Mouse (Mus musculus): ENCODE data around the gene Dera. TPM values are rescaled to one million over a fixed set of nuclear protein-coding genes. Genes with fewer than 3 reads are reported as not detected.

Dera gene
- polyA plus RNA-seq, 1 experiment from 2014 or later: 67.1 TPM

GRCm38 (mm10) chr6:137771621-137772250 lies 17.4 kb downstream of the Dera start:
- WGBS: 51% methylated on average over 3 of the region's 3 CpGs
- H3K4me2 ChIP-seq (ENCODE audit: low read length): no peak overlapping the region
- H3K9ac ChIP-seq (ENCODE audit: low read length): no peak overlapping the region
- no peaks in the 10 kb centered on the region for H3K27me3 ChIP-seq (replicated peaks; ENCODE audit: control insufficient read depth, insufficient read depth, low read length)
- H3K4me1 ChIP-seq (replicated peaks; ENCODE audit: control insufficient read depth, insufficient read depth, low read length): no peaks in the 10 kb centered on the region
- DNase-seq (ENCODE audit: low spot score) (no peak), ATAC-seq (replicated peaks; ENCODE audit: low FRiP score, low TSS enrichment, low read depth) (no peak)
- H3K9me3 ChIP-seq (ENCODE audit: control insufficient read depth, low read length): no peaks in the 10 kb centered on the region
- no peak overlapping the region for H3K4me3 ChIP-seq (ENCODE audit: low read depth, low read length)
- H3K27ac ChIP-seq (ENCODE audit: low read depth): no peak overlapping the region
- H3K36me3 ChIP-seq (ENCODE audit: control insufficient read depth, insufficient read depth, low read length): no peaks in the 10 kb centered on the region

DNA sequence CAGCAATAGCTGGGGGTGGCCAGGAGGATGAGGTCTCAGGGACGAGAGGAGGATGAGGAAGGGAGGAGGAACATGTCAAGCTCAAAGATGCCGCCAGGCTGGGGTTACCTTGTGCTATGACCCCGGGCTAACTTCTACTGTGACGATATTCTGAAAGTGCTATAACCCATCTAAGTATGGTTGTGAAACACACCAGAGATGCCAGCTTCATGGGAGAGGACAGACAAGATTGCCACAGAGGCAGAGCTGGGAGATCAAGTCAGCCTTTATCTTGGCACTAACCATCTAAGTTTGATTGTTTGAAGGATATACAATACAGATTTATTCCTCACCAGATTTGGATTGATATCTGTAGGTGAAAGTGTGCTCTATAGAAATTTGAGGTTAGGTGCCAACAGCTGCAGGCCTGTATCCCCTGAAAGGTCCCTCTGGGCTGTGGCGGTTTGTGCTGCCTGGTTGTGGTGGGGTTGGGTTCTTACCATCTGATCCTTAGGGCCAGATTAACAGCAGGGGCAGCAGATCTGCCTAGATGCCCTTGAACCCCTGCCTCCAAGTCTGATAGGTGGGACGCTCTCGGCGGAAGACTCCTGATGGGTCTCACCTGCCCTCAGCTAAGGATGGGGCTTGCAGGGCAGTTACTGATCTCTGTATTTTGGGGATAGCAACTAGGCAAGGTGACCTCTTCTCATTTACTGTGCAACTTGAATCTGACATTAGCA lies 18.7 kb downstream of the Dera start:
- Histone ChIP-seq H3K36me3 (ENCODE audit: control insufficient read depth, insufficient read depth, low read length) (no peaks in the 10 kb centered on the region), H3K4me3 (ENCODE audit: low read depth, low read length) (no peak overlapping the region), H3K27me3 (replicated peaks; ENCODE audit: control insufficient read depth, insufficient read depth, low read length) (no peaks in the 10 kb centered on the region), H3K9ac (ENCODE audit: low read length) (no peak overlapping the region), H3K9me3 (ENCODE audit: control insufficient read depth, low read length) (no peaks in the 10 kb centered on the region), H3K27ac (ENCODE audit: low read depth) (no peak overlapping the region), H3K4me1 (replicated peaks; ENCODE audit: control insufficient read depth, insufficient read depth, low read length) (no peaks in the 10 kb centered on the region; the same call in 1 of the 2 replicates), H3K4me2 (ENCODE audit: low read length) (no peak overlapping the region)
- DNase-seq (ENCODE audit: low spot score) (no peak), ATAC-seq (replicated peaks; ENCODE audit: low FRiP score, low TSS enrichment, low read depth) (no peak)
- WGBS: 93% methylated on average over 8 of the region's 8 CpGs

- Histone ChIP-seq H3K27ac (ENCODE audit: low read depth) (no peak overlapping the region), H3K4me2 (ENCODE audit: low read length) (no peak overlapping the region), H3K9ac (ENCODE audit: low read length) (no peak overlapping the region), H3K4me1 (replicated peaks; ENCODE audit: control insufficient read depth, insufficient read depth, low read length) (no peaks in the 10 kb centered on the region; the same call in 1 of the 2 replicates), H3K9me3 (ENCODE audit: control insufficient read depth, low read length) (no peaks in the 10 kb centered on the region), H3K36me3 (ENCODE audit: control insufficient read depth, insufficient read depth, low read length) (no peaks in the 10 kb centered on the region), H3K27me3 (replicated peaks; ENCODE audit: control insufficient read depth, insufficient read depth, low read length) (no peaks in the 10 kb centered on the region), H3K4me3 (ENCODE audit: low read depth, low read length) (no peak overlapping the region)
- no peak for DNase-seq (ENCODE audit: low spot score)
- no peak for ATAC-seq (replicated peaks; ENCODE audit: low FRiP score, low TSS enrichment, low read depth)
- whole genome bisulfite sequencing: 88% methylated on average over 6 of the region's 6 CpGs
These were observed 19.3 kb downstream of the Dera start for GRCm38 (mm10) chr6:137773637-137774028.

DNA sequence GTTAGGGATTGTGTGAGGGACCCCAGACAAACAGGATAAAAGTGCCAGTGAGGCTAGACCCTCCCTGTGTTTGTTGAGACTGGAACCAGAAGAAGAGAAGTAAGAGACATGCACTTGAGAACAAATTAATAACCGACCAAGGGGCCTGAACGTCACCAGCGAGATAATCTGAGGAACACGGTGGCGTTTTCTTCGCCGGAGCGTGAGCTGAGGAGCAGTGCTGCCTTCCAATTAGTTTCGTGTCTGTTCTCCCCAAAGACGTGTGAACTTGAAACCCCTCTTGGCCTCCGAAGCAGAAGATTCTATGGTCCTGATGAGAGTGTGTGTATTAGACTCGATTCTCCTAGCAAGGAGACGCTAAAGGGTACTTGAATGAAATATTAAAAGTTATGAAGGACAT lies 19.8 kb downstream of the Dera start:
- no peaks in the 10 kb centered on the region for H3K9me3 ChIP-seq (ENCODE audit: control insufficient read depth, low read length)
- H3K36me3 ChIP-seq (ENCODE audit: control insufficient read depth, insufficient read depth, low read length): no peaks in the 10 kb centered on the region
- 89% methylated on average over 13 of the region's 13 CpGs for WGBS
- no peak overlapping the region for H3K4me3 ChIP-seq (ENCODE audit: low read depth, low read length)
- DNase-seq (ENCODE audit: low spot score) (no peak), ATAC-seq (replicated peaks; ENCODE audit: low FRiP score, low TSS enrichment, low read depth) (no peak)
- no peak overlapping the region for H3K4me2 ChIP-seq (ENCODE audit: low read length)
- H3K9ac ChIP-seq (ENCODE audit: low read length): no peak overlapping the region
- no peak overlapping the region for H3K27ac ChIP-seq (ENCODE audit: low read depth)
- no peaks in the 10 kb centered on the region for H3K27me3 ChIP-seq (replicated peaks; ENCODE audit: control insufficient read depth, insufficient read depth, low read length)
- no peaks in the 10 kb centered on the region; the same call in 1 of the 2 replicates for H3K4me1 ChIP-seq (replicated peaks; ENCODE audit: control insufficient read depth, insufficient read depth, low read length)

- H3K4me3 ChIP-seq (ENCODE audit: low read depth, low read length): no peak overlapping the region
- no peak for DNase-seq (ENCODE audit: low spot score)
- H3K4me1 ChIP-seq (replicated peaks; ENCODE audit: control insufficient read depth, insufficient read depth, low read length): no peaks in the 10 kb centered on the region; the same call in 1 of the 2 replicates
- H3K36me3 ChIP-seq (ENCODE audit: control insufficient read depth, insufficient read depth, low read length): no peaks in the 10 kb centered on the region
- H3K9me3 ChIP-seq (ENCODE audit: control insufficient read depth, low read length): no peaks in the 10 kb centered on the region
- ATAC-seq (replicated peaks; ENCODE audit: low FRiP score, low TSS enrichment, low read depth): no peak
- H3K4me2 ChIP-seq (ENCODE audit: low read length): no peak overlapping the region
- WGBS: 83% methylated on average over 8 of the region's 8 CpGs
- no peaks in the 10 kb centered on the region for H3K27me3 ChIP-seq (replicated peaks; ENCODE audit: control insufficient read depth, insufficient read depth, low read length)
- no peak overlapping the region for H3K9ac ChIP-seq (ENCODE audit: low read length)
- no peak overlapping the region for H3K27ac ChIP-seq (ENCODE audit: low read depth)
These were observed 20.8 kb downstream of the Dera start for GRCm38 (mm10) chr6:137775159-137775558.

- DNase-seq (ENCODE audit: low spot score) (no peak), ATAC-seq (replicated peaks; ENCODE audit: low FRiP score, low TSS enrichment, low read depth) (no peak)
- Histone ChIP-seq H3K9ac (ENCODE audit: low read length) (no peak overlapping the region), H3K9me3 (ENCODE audit: control insufficient read depth, low read length) (no peaks in the 10 kb centered on the region), H3K4me3 (ENCODE audit: low read depth, low read length) (no peak overlapping the region), H3K27me3 (replicated peaks; ENCODE audit: control insufficient read depth, insufficient read depth, low read length) (no peaks in the 10 kb centered on the region), H3K4me2 (ENCODE audit: low read length) (no peak overlapping the region), H3K36me3 (ENCODE audit: control insufficient read depth, insufficient read depth, low read length) (no peaks in the 10 kb centered on the region), H3K4me1 (replicated peaks; ENCODE audit: control insufficient read depth, insufficient read depth, low read length) (no peaks in the 10 kb centered on the region; the same call in 1 of the 2 replicates), H3K27ac (ENCODE audit: low read depth) (no peak overlapping the region)
- WGBS: 69% methylated on average over 8 of the region's 8 CpGs
These were observed 22.6 kb downstream of the Dera start for GRCm38 (mm10) chr6:137776981-137777380.

DNA sequence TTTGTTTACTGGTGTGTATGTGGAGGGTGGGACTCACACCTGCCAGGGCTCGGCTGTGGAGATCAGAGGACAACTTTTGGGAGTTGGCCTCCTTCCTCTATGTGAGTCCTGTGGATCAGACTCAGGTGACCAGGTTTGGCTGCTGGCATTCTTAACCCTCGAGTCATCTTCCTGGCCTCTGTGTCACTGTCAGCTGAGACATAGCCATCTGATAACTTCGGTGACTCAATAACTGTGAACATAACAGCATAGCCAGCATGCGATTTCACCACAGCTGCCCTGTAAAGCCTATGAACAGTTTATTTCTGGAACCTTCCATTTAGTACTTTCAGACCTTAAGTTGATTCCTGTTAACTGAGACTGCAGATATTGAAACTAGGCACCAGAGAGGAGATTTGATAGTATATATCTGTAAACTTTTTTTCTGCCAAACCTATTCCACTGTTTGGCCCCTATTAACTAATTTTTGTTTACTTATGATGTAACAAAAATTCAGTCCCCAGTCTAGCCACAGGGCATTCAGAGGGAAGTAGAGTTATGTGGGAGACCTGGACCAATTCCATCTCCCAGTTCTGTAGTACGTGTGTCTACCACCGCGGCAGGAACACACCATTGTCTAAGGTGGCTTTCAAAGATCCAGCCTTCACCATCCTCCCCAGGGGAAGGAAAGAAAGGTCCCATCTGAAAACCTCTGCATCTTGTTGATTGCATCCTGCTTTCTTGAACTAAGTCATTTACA lies 29.7 kb downstream of the Dera start:
- no peak overlapping the region for H3K9ac ChIP-seq (ENCODE audit: low read length)
- no peaks in the 10 kb centered on the region for H3K9me3 ChIP-seq (ENCODE audit: control insufficient read depth, low read length)
- H3K4me1 ChIP-seq (replicated peaks; ENCODE audit: control insufficient read depth, insufficient read depth, low read length): no peaks in the 10 kb centered on the region
- DNase-seq (ENCODE audit: low spot score) (no peak), ATAC-seq (replicated peaks; ENCODE audit: low FRiP score, low TSS enrichment, low read depth) (no peak)
- WGBS: 90% methylated on average over 7 of the region's 7 CpGs
- H3K27ac ChIP-seq (ENCODE audit: low read depth): no peak overlapping the region
- H3K36me3 ChIP-seq (ENCODE audit: control insufficient read depth, insufficient read depth, low read length): no peaks in the 10 kb centered on the region; the same call in 1 of the 2 replicates
- no peak overlapping the region for H3K4me2 ChIP-seq (ENCODE audit: low read length)
- H3K4me3 ChIP-seq (ENCODE audit: low read depth, low read length): no peak overlapping the region
- no peaks in the 10 kb centered on the region for H3K27me3 ChIP-seq (replicated peaks; ENCODE audit: control insufficient read depth, insufficient read depth, low read length)

- Histone ChIP-seq H3K27me3 (replicated peaks; ENCODE audit: control insufficient read depth, insufficient read depth, low read length) (no peaks in the 10 kb centered on the region), H3K4me1 (replicated peaks; ENCODE audit: control insufficient read depth, insufficient read depth, low read length) (no peaks in the 10 kb centered on the region), H3K9ac (ENCODE audit: low read length) (no peak overlapping the region), H3K4me2 (ENCODE audit: low read length) (no peak overlapping the region), H3K27ac (ENCODE audit: low read depth) (no peak overlapping the region), H3K36me3 (ENCODE audit: control insufficient read depth, insufficient read depth, low read length) (no peaks in the 10 kb centered on the region; the same call in 1 of the 2 replicates), H3K9me3 (ENCODE audit: control insufficient read depth, low read length) (no peaks in the 10 kb centered on the region), H3K4me3 (ENCODE audit: low read depth, low read length) (no peak overlapping the region)
- ATAC-seq (replicated peaks; ENCODE audit: low FRiP score, low TSS enrichment, low read depth) (no peak), DNase-seq (ENCODE audit: low spot score) (no peak)
- 74% methylated on average over 9 of the region's 9 CpGs for WGBS
These were observed 34.7 kb downstream of the Dera start for GRCm38 (mm10) chr6:137788976-137789590.

Data from intestine, embryonic 14.5 days (tissue).